ENCODE assay signal across 8 mouse cellular contexts in genomic region chrX:23693443-23694400, GRCm38 (mm10). TPM values are rescaled to one million over a fixed set of nuclear protein-coding genes. Genes with fewer than 3 reads are reported as not detected.
DNase-seq lines count a peak whose midpoint lies in the region; ATAC-seq and TF ChIP-seq lines count a peak whose summit lies in the region.

No protein-coding gene starts in this region.

- H3K79me2 ChIP-seq in macrophage (ENCODE audit: inconsistent target) = peaks cover 57% of the 10 kb centered on the region

- peak overlapping the region; percentile 71 for H3K9ac ChIP-seq in kidney, embryonic 16.5 days (replicated peaks; ENCODE audit: low read length)

- no peak for TF ChIP-seq POLR2A in cortical plate, adult 2 months (IDR thresholded peaks at IDR 0.05; ENCODE audit: extremely low read depth, insufficient read depth, low read length)

- peak overlapping the region; percentile 78 for H3K27ac ChIP-seq in kidney, embryonic 16.5 days (ENCODE audit: low read length)
- H3K27ac ChIP-seq in cortical plate, adult 2 months (ENCODE audit: insufficient read depth, low read length) = peak overlapping the region; percentile 75
- peak overlapping the region; percentile 88 for H3K27ac ChIP-seq in hindbrain, embryonic 10.5 days
- peak overlapping the region; percentile 79 for H3K27ac ChIP-seq in macrophage

- no peaks in the 10 kb centered on the region for H3K9me3 ChIP-seq in kidney, embryonic 16.5 days (ENCODE audit: low read length)
- H3K9me3 ChIP-seq in E14TG2a.4 (ENCODE audit: low read length) = no peaks in the 10 kb centered on the region
- no peaks in the 10 kb centered on the region for H3K9me3 ChIP-seq in hindbrain, embryonic 10.5 days

- H3K36me3 ChIP-seq in kidney, embryonic 16.5 days (ENCODE audit: insufficient read depth, low read length) = no peaks in the 10 kb centered on the region
- H3K36me3 ChIP-seq in E14TG2a.4 (ENCODE audit: insufficient read depth, low read length) (no peaks in the 10 kb centered on the region), macrophage (ENCODE audit: inconsistent target) (no peaks in the 10 kb centered on the region)
- H3K36me3 ChIP-seq in hindbrain, embryonic 10.5 days = no peaks in the 10 kb centered on the region

- no peak for TF ChIP-seq CTCF in E14TG2a.4 (conservative IDR thresholded peaks at IDR 0.05; ENCODE audit: low read length)
- no peak for TF ChIP-seq CTCF in cortical plate, adult 2 months (IDR thresholded peaks at IDR 0.05; ENCODE audit: extremely low read depth, insufficient read depth, low read length)

- no peaks in the 10 kb centered on the region for H3K27me3 ChIP-seq in kidney, embryonic 16.5 days (ENCODE audit: insufficient read depth, low read length)
- H3K27me3 ChIP-seq in E14TG2a.4 (ENCODE audit: insufficient read depth, low read length) = no peaks in the 10 kb centered on the region
- H3K27me3 ChIP-seq in hindbrain, embryonic 10.5 days (ENCODE audit: insufficient read depth, poor library complexity, severe bottlenecking) = no peaks in the 10 kb centered on the region

- peak overlapping the region; percentile 65 for H3K4me3 ChIP-seq in kidney, embryonic 16.5 days (ENCODE audit: low read length)
- H3K4me3 ChIP-seq in E14TG2a.4 (replicated peaks; ENCODE audit: low read length) = peak overlapping the region; percentile 85
- peak overlapping the region; percentile 84 for H3K4me3 ChIP-seq in cortical plate, adult 2 months (ENCODE audit: insufficient read depth, low read length)
- H3K4me3 ChIP-seq in hindbrain, embryonic 10.5 days = peak overlapping the region; percentile 62
- H3K4me3 ChIP-seq in macrophage (ENCODE audit: inconsistent target) = peak overlapping the region; percentile 75

- no peaks in the 10 kb centered on the region for H3K4me1 ChIP-seq in kidney, embryonic 16.5 days (ENCODE audit: insufficient read depth, low read length)
- H3K4me1 ChIP-seq in E14TG2a.4 (replicated peaks; ENCODE audit: low read depth, low read length) = no peaks in the 10 kb centered on the region
- H3K4me1 ChIP-seq in cortical plate, adult 2 months (ENCODE audit: control insufficient read depth, insufficient read depth, low read length) = no peaks in the 10 kb centered on the region
- H3K4me1 ChIP-seq in hindbrain, embryonic 10.5 days (replicated peaks) = no peaks in the 10 kb centered on the region

- no peak for DNase-seq in kidney, adult 11 months
- DNase-seq in hindbrain, embryonic 10.5 days (ENCODE audit: low spot score) = peak; percentile 2
- no peak for DNase-seq in yolk sac, embryonic 10.5 days (ENCODE audit: low spot score)
- no peak for DNase-seq in frontal cortex, postnatal 14 days (ENCODE audit: low spot score in 2 of 2)

- ATAC-seq in kidney, embryonic 16.5 days (ENCODE audit: low FRiP score, low TSS enrichment) = no peak; the same call in 1 of the 2 replicates

- WGBS in kidney, embryonic 16.5 days = 21% methylated on average over 27 of the region's 28 CpGs
- 14% methylated on average over 28 of the region's 28 CpGs for WGBS in hindbrain, embryonic 10.5 days
- 15% methylated on average over 21 of the region's 28 CpGs for WGBS in macrophage (ENCODE audit: missing documents)

- peak overlapping the region; percentile 59 for H3K4me2 ChIP-seq in kidney, embryonic 16.5 days (replicated peaks; ENCODE audit: low read depth, low read length)

RNA-seq across cellular contexts. Expression of gene Wdr44, which starts 0.9 kb away (rescaled TPM):
- polyA plus RNA-seq in kidney, embryonic 16.5 days (2015; fragmentation: Nextera tagmentation; extraction: Ambion mirVana) = 4.8 and 5.0 TPM in 2 replicates
- polyA plus RNA-seq in cortical plate, adult 2 months (2012; rRNA removed) = 7.4 and 7.7 TPM in 2 replicates
- polyA plus RNA-seq in hindbrain, embryonic 10.5 days (2016; fragmentation: Nextera tagmentation; extraction: Ambion mirVana) = 5.4 and 5.8 TPM in 2 replicates
- total RNA-seq in macrophage (2018; cell fraction: chromatin; rRNA removed) = 100 to 1,000 TPM in 14 of 26 experiments, 10 to 100 TPM in 12; 19.1 to 142 (median 115) TPM
- total RNA-seq in macrophage (2018; cell fraction: cytosol; rRNA removed) = 10 to 100 TPM in 23 of 26 experiments, 1 to 10 TPM in 3; 4.9 to 26.1 (median 18.7) TPM
- 100 to 1,000 TPM in 1 of 26 experiments, 10 to 100 TPM in 25; 18.8 to 107 (median 53.7) TPM for total RNA-seq in macrophage (2018; cell fraction: nucleus; rRNA removed)
- polyA plus RNA-seq in macrophage (2018) = 11.5 to 18.1 TPM (median 16.0 TPM) in 3 replicates
